Mouse (Mus musculus) hindbrain, embryonic 10.5 days (tissue): ENCODE data around the gene Tnfsf14. TPM values are rescaled to one million over a fixed set of nuclear protein-coding genes. Genes with fewer than 3 reads are reported as not detected.

Experiments
- DNase-seq: peaks from one replicate; pipeline ENCODE4 v3.0.0-alpha.2; 2017; ENCODE audit warnings: low spot score
- H3K27ac ChIP-seq: fragments of 300-500 bp; sonication (generic); 2 replicates; pipeline ENCODE4 v1.5.1; 2016; ENCODE audit warnings: mild to moderate bottlenecking, moderate library complexity
- H3K27me3 ChIP-seq: fragments of 300-500 bp; sonication (generic); 2 replicates; pipeline ENCODE4 v1.6.1; 2016; ENCODE audit warnings: mild to moderate bottlenecking; ENCODE audit not compliant: poor library complexity, insufficient read depth, severe bottlenecking
- H3K36me3 ChIP-seq: fragments of 300-500 bp; sonication (generic); 2 replicates; pipeline ENCODE4 v1.6.1; 2016; ENCODE audit warnings: mild to moderate bottlenecking, moderate library complexity
- H3K4me1 ChIP-seq: fragments of 300-500 bp; sonication (generic); replicated peaks from 2 replicates; pipeline ENCODE4 v1.6.1; 2016; ENCODE audit warnings: mild to moderate bottlenecking
- H3K4me3 ChIP-seq: fragments of 300-500 bp; sonication (generic); 2 replicates; pipeline ENCODE4 v1.5.1; 2016; ENCODE audit warnings: mild to moderate bottlenecking, moderate library complexity
- H3K9me3 ChIP-seq: fragments of 300-500 bp; sonication (generic); 2 replicates; pipeline ENCODE4 v1.6.1; 2016; ENCODE audit warnings: mild to moderate bottlenecking, moderate library complexity
- WGBS: fragments of 180-500 bp; shearing (Covaris S2); methylation state at CpG from one replicate; pipeline ENCODE4 v1.1.7; 2016; 5-methylcytosine and 5-hydroxymethylcytosine counted together
- polyA plus RNA-seq: library from polyadenylated mRNA; unstranded; fragments of >200 nt; fragmentation: Nextera tagmentation; extraction: Ambion mirVana; gene quantifications from 2 replicates; pipeline ENCODE4 v1.2.1, GENCODE M21; 2016

Gene Tnfsf14
- polyA plus RNA-seq, 1 experiment from 2014 or later, result 0.18 TPM

DNA sequence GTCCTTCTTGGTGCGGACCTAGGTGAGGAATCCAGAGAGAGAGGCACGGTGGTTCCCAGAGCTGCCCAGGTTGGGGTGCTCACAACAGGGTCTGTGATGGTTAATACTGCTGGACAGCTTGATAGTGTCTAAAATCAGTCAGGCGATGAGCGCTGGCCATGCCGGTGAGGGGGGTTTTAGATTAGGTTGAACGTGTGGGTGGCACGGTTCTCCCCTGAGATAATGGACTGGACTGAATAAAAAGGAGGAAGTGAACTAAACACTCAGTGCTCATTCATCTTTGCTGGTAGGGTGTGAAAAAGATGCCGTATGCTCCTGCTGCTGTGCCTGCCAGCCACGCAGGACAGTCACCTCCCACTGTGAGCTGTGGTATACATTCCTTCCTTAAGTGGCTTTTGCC lies 29.3 kb upstream of the Tnfsf14 start:
- no peak overlapping the region for H3K27ac ChIP-seq
- H3K4me3 ChIP-seq, result no peak overlapping the region
- 85% methylated on average over 9 of the region's 9 CpGs for WGBS
- no peaks in the 10 kb centered on the region for H3K36me3 ChIP-seq
- H3K27me3 ChIP-seq, result peaks cover 8% of the 10 kb centered on the region; the same call in 1 of the 2 replicates
- H3K9me3 ChIP-seq, result no peaks in the 10 kb centered on the region
- no peak for DNase-seq
- H3K4me1 ChIP-seq, result peaks cover 9% of the 10 kb centered on the region; the same call in 1 of the 2 replicates

DNA sequence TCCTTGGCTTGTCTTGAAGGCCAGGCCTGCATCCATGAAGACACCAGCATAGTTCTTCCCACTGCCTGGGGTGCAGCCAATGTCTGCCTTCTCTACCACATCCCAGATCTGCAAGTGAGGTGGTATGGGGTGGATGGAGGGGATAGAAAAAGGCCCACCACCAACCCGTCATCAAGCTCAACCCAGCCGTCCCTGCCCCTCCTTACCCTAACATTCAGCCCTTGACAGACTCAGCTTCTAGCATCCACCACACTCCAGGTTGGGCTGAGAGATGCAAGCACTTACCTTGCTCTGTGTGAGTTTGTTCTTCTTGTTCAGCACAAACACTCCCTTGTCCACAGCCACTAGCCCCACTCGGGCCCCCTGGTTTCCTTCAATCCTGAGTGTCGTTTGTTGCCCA lies 27.9 kb upstream of the Tnfsf14 start:
- no peaks in the 10 kb centered on the region for H3K9me3 ChIP-seq
- H3K36me3 ChIP-seq, result no peaks in the 10 kb centered on the region
- H3K27me3 ChIP-seq, result peaks cover 8% of the 10 kb centered on the region; the same call in 1 of the 2 replicates
- H3K4me3 ChIP-seq, result no peak overlapping the region
- H3K27ac ChIP-seq, result no peak overlapping the region
- DNase-seq, result no peak
- 78% methylated on average over 4 of the region's 4 CpGs for WGBS
- H3K4me1 ChIP-seq, result peaks cover 9% of the 10 kb centered on the region; the same call in 1 of the 2 replicates

DNA sequence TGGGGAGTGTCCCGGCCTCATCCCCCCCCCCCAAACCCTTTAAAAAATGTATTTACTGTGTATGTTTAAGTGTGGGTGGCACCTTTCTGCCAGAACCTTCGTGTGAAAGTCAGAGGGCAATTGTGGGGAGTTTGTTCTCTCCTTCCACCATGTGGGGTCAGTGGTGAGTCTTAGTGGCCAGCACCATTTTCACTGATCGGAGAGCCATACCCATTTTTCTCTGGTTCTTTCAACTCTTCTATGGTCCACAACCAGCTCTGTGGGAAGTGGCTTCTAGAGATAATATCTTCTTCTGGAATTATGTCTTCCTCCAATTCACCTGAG lies 25.9 kb upstream of the Tnfsf14 start:
- no peak overlapping the region for H3K4me3 ChIP-seq
- H3K4me1 ChIP-seq, result peaks cover 10% of the 10 kb centered on the region; the same call in 1 of the 2 replicates
- peak; percentile 17 for DNase-seq
- WGBS, result 21% methylated on average over 3 of the region's 3 CpGs
- no peaks in the 10 kb centered on the region for H3K36me3 ChIP-seq
- no peak overlapping the region for H3K27ac ChIP-seq
- H3K9me3 ChIP-seq, result no peaks in the 10 kb centered on the region
- peaks cover 8% of the 10 kb centered on the region; the same call in 1 of the 2 replicates for H3K27me3 ChIP-seq

DNA sequence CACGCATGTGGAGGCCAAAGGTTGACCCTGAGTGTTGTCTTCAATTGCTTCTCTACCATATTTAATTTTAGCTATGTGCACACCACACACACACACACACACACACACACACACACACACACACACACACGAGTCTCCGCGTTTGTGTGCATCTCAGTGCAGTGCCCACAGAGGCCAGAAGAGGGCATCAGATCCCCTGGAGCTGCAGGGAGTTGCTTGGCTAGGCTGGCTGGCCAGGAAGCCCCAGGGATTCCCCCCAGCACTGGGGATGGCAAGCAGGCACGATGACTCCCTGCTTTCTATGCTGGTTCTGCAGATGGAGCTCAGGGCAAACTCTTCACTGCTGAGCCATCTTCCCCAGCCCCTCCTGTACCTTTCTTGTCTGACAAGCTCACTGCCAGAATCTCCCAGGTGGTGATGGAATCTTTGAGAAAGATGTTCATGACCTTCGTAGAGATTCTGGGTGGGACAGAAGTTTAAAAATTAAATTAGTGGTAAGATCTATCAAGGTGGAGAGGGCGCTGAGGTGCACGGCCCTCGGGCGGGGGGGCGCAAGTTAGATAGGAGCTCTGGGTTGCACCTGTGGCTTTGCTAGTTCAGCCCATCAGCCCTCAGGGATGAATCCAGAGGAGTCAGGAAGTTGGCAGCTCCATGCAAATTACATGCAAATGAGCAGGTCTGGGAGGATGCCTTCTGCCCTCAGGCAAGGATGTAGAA lies 25.3 kb upstream of the Tnfsf14 start:
- DNase-seq, result peak; percentile 71
- WGBS, result 25% methylated on average over 11 of the region's 11 CpGs
- H3K27me3 ChIP-seq, result 0 out of 2 replicates have a peak, but pooled peaks cover 3% of the 10 kb centered on the region
- no peaks in the 10 kb centered on the region for H3K36me3 ChIP-seq
- peaks cover 7% of the 10 kb centered on the region; the same call in 1 of the 2 replicates for H3K4me1 ChIP-seq
- no peaks in the 10 kb centered on the region for H3K9me3 ChIP-seq
- H3K4me3 ChIP-seq, result no peak overlapping the region
- no peak overlapping the region for H3K27ac ChIP-seq

DNA sequence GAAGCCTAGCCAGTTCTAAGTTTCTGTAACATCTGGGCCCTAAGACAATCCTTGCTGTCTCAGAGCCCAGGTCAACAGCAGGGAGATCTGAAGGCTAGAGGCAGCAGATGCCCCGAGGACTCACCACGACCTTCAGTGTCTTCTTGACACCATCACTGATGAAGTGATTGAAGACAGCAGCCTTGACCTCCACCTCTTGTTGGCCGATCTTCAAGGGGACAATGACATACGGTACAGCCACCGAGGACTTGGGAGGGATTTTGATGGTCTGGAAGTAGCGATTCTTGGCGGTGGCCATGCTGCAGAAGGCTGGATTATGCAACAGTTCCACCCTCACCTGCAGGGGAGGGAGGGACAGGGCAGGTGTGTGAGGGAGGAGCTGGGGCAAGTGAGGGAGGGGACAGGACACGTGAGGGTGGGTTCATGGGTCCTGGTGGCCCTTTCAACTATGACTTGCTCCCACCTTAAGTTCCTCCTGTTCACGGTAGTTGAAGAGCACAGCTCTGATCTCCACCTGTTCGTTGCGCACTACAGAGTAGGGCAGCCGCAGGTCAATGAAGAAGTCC lies 24.4 kb upstream of the Tnfsf14 start:
- no peak overlapping the region for H3K27ac ChIP-seq
- 75% methylated on average over 12 of the region's 12 CpGs for WGBS

DNA sequence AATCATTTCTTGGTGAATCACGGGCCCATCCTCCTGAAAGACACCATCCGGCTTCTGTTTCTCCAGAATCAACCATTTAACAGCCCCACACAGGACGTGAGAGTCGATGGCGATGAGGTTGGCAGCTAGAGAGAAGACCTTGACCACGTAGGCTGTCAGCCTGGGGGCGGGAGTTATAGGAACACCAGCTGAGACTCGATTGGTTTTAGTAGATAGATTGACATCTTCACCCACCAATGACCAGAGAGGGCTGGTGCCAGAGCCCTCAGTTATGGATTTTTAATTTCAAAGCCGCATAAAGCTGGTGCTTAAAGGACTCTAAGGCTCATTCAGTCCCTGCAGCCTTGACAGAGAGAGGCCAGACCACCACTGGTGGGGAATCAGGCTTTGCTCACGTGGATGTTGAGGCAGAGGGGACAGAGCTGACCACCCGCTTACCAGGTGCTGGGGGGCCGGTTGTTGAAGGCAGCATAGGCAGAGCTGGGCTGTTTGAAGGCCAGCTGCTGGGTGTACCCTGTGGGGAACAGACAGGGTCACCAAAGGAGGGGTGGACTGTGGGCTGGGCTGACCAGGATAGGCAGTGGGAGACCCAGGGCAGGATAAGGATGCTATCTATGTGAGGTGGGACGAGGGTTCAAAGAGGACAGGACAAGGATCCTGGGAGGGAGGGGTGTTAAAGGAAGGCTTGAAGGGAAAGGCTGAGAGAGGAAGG lies 20.9 kb upstream of the Tnfsf14 start:
- 47% methylated on average over 13 of the region's 13 CpGs for WGBS
- H3K4me1 ChIP-seq, result peaks cover 7% of the 10 kb centered on the region; the same call in 1 of the 2 replicates
- no peak overlapping the region for H3K27ac ChIP-seq
- no peaks in the 10 kb centered on the region for H3K36me3 ChIP-seq
- DNase-seq, result peak; percentile 12
- H3K4me3 ChIP-seq, result no peak overlapping the region
- H3K27me3 ChIP-seq, result no peaks in the 10 kb centered on the region
- H3K9me3 ChIP-seq, result no peaks in the 10 kb centered on the region

More for the DNA sequence above, 24.4 kb upstream of the Tnfsf14 start:
- no peak for DNase-seq
- Histone ChIP-seq H3K36me3 (no peaks in the 10 kb centered on the region), H3K4me1 (peaks cover 7% of the 10 kb centered on the region; the same call in 1 of the 2 replicates), H3K27me3 (no peaks in the 10 kb centered on the region), H3K9me3 (no peaks in the 10 kb centered on the region), H3K4me3 (no peak overlapping the region)

DNA sequence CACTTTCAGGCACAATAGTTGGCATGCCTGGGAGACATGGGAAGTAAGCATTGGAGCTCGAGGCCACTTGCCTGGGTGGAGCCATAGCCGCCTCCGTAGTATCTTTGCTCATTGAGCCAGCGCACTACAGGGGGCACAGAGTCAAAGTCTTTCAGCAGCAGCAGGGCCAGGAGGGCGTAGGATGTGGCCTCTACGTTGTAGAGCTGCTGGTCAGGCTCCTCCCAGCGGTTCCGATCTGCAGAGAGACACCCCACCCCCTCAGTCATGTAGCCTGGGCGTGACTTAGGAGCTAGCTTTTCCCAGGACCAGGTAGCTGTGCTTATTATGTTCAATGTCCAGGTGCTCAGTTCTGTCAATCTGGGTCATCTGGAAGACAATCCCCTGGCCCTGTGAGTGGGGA lies 17.5 kb upstream of the Tnfsf14 start:
- DNase-seq, result no peak
- H3K27me3 ChIP-seq, result no peaks in the 10 kb centered on the region
- H3K27ac ChIP-seq, result no peak overlapping the region
- H3K4me1 ChIP-seq, result 0 out of 2 replicates have a peak, but pooled peaks cover 3% of the 10 kb centered on the region
- no peak overlapping the region for H3K4me3 ChIP-seq
- H3K36me3 ChIP-seq, result no peaks in the 10 kb centered on the region
- no peaks in the 10 kb centered on the region for H3K9me3 ChIP-seq
- WGBS, result 58% methylated on average over 9 of the region's 9 CpGs

DNA sequence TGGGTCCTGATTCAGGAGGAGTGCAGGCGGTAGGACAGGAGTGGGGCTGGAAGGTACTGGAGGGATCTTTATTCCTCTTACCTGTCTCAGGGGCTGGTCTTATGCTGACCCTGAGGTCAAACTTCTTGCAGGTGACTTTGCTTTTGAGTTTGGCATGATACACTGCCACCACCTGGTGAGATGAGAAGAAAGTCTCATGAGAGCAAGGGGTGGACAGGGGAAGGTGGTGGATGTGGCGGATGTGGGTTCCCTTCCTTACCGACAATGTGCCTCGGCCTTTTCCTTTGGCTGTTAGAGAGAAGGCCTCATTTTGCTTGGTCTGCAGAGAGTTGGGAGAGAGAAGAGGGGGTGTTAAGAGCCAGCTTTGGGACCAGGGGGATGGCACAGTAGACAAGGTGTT lies 15.4 kb upstream of the Tnfsf14 start:
- WGBS, result 76% methylated on average over 4 of the region's 4 CpGs
- no peaks in the 10 kb centered on the region for H3K4me1 ChIP-seq
- H3K27ac ChIP-seq, result no peak overlapping the region
- H3K27me3 ChIP-seq, result no peaks in the 10 kb centered on the region
- no peaks in the 10 kb centered on the region for H3K36me3 ChIP-seq
- H3K9me3 ChIP-seq, result no peaks in the 10 kb centered on the region
- H3K4me3 ChIP-seq, result no peak overlapping the region
- no peak for DNase-seq

DNA sequence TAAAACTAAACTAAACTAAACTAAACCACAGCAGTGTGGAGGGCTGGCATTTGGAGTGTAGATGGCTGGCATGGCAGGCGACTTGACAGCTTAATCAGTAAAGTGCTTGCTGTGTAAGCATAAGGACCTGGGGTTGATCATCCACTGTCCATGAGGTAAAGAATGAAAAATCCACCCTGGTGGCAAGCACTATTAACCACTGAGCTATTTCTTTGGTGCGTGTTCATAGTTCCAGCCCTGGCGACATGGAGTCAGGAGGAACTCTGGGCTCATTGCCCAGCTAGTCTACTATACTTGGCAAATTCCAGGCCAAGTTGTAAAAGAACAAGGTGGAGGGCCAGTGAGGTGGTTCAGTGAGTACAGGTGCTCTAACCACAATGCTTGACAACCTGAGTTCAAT lies 14.0 kb upstream of the Tnfsf14 start:
- Histone ChIP-seq H3K27ac (no peak overlapping the region), H3K9me3 (no peaks in the 10 kb centered on the region), H3K4me3 (no peak overlapping the region), H3K4me1 (no peaks in the 10 kb centered on the region), H3K36me3 (no peaks in the 10 kb centered on the region), H3K27me3 (no peaks in the 10 kb centered on the region)
- DNase-seq, result no peak
- WGBS, result 90% methylated on average over 3 of the region's 3 CpGs

DNA sequence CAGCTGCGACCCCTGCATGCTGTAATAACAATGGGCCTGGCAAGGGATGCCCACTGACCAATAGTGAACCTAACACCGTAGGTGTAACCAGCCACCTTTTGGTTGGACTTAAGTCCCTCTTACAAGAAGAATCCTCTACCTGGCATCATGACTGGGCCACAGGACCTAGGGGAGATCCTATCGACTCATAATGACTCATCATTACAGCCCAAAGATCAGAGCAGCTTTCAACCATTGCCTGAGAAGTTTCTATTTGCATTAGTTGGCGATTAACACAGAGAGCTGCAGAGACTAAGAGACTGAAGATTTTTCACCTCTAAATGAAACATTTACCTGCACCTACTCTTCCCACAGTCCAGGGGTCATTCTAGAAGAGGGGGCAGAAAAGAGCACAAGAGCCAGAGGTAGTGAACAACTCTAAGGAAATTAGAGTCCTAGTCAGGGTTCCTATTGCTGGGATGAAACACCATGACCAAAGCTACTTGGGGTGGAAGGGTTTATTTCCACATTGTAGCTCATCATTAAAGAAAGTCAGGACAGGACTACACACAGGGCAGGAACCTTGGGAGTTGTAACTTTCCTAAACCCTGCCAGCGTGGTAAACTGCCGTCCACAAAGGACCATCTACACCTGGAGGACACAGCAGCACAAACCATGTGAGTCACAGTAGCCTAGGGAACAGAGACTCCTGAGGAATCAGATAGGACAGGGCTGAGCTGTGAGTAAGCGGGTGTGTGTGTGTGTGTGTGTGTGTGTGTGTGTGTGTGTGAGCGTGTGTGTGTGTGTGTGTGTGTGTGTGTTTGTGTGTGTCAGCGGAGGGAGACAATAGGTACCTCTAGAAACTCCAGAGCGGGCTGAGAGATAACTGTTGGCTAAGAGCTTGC lies 8.1 kb upstream of the Tnfsf14 start:
- no peaks in the 10 kb centered on the region for H3K36me3 ChIP-seq
- H3K4me1 ChIP-seq, result no peaks in the 10 kb centered on the region
- 82% methylated on average over 10 of the region's 10 CpGs for WGBS
- DNase-seq, result no peak
- H3K4me3 ChIP-seq, result no peak overlapping the region
- no peak overlapping the region for H3K27ac ChIP-seq
- no peaks in the 10 kb centered on the region for H3K27me3 ChIP-seq
- no peaks in the 10 kb centered on the region for H3K9me3 ChIP-seq

DNA sequence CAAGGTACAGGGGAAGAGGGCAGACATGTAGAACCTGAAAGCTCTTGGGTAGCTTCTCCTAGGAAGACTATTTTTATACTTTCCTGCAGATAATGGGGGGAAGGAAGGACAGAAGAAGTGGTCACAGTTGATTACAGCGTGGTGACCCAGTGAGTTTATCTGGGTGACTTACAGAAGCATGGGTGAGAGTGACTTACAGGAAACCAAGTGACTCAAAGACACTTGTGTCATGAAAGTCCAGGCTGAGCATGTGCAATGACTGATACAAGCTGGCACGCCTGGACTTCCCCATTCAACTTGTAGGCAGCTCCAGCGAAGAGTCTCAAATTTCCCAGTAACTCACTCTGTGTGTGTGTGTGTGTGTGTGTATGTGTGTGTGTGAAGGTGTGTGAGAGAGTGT lies 4.3 kb upstream of the Tnfsf14 start:
- H3K4me3 ChIP-seq, result no peak overlapping the region
- H3K4me1 ChIP-seq, result no peaks in the 10 kb centered on the region
- WGBS, result 85% methylated on average over 3 of the region's 3 CpGs
- DNase-seq, result no peak
- no peak overlapping the region for H3K27ac ChIP-seq
- H3K9me3 ChIP-seq, result no peaks in the 10 kb centered on the region
- H3K36me3 ChIP-seq, result no peaks in the 10 kb centered on the region
- no peaks in the 10 kb centered on the region for H3K27me3 ChIP-seq

DNA sequence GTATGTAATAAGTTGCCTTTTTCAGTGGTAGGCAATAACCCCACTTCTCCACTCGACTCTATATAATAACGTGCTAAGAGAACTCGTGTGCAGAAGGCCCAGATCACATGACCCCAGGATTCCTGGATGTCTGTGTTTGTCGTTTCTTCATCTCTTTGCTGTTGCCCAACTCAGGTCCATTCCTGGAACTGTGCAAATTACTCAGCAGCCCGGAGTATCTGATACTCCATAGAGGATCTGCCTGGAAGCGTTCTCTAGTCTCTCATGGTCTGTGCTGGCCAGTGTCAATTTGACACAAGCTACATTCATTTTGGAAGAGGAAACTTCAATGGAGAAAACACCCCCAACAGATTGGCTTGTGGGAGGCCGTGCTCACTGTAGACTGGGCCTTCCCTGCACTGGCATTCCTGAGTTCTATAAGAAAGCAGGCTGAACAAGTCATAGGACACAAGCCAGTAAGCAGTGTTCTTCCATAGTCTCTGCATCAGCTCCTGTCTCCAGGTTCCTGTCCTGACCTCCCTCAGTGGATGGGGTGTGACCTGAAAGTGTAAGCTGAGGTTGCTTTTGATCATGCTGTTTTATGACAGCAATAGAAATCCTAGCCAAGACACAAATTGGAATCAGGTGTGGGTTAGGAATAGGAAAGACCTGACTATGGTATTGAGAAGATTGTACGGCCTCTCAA lies 1.5 kb upstream of the Tnfsf14 start:
- WGBS, result 82% methylated on average over 8 of the region's 8 CpGs
- no peak for DNase-seq
- Histone ChIP-seq H3K9me3 (no peaks in the 10 kb centered on the region), H3K27me3 (no peaks in the 10 kb centered on the region), H3K36me3 (no peaks in the 10 kb centered on the region), H3K4me3 (no peak overlapping the region), H3K4me1 (no peaks in the 10 kb centered on the region), H3K27ac (no peak overlapping the region)
